Mouse (Mus musculus) heart, embryonic 16.5 days (tissue): ENCODE results near the gene Fhod1. TPM values are rescaled to one million over a fixed set of nuclear protein-coding genes. Genes with fewer than 3 reads are reported as not detected.

Experiments
- ATAC-seq: fragments of 200-750 bp; cut with Nextera tagmentation; replicated peaks from 2 replicates; pipeline ENCODE4 v1.8.0; 2017; ENCODE audit warnings: moderate number of reproducible peaks; ENCODE audit not compliant: insufficient read depth, low FRiP score; ENCODE audit errors: extremely low read depth
- H3K27ac ChIP-seq: fragments of 300-500 bp; sonication (generic); 2 replicates; pipeline ENCODE4 v1.5.1; 2014; ENCODE audit warnings: mild to moderate bottlenecking, low read length, control low read depth, moderate library complexity
- H3K27me3 ChIP-seq: fragments of 300-500 bp; sonication (generic); 2 replicates; pipeline ENCODE4 v1.6.1; 2014; ENCODE audit warnings: low read length, mixed read lengths; ENCODE audit not compliant: control insufficient read depth, insufficient read depth
- H3K36me3 ChIP-seq: fragments of 300-500 bp; sonication (generic); 2 replicates; pipeline ENCODE4 v1.6.1; 2014; ENCODE audit not compliant: control insufficient read depth, insufficient read depth
- H3K4me1 ChIP-seq: fragments of 300-500 bp; sonication (generic); 2 replicates; pipeline ENCODE4 v1.6.1; 2014; ENCODE audit warnings: low read length, mixed read lengths; ENCODE audit not compliant: control insufficient read depth, insufficient read depth
- H3K4me2 ChIP-seq: fragments of 300-500 bp; sonication (generic); 2 replicates; pipeline ENCODE4 v1.6.1; 2014; ENCODE audit warnings: low read depth, mild to moderate bottlenecking, control low read depth, low read length
- H3K4me3 ChIP-seq: fragments of 300-500 bp; sonication (generic); 2 replicates; pipeline ENCODE4 v1.5.1; 2014; ENCODE audit warnings: mild to moderate bottlenecking, control low read depth, low read length
- H3K9ac ChIP-seq: fragments of 300-500 bp; sonication (generic); 2 replicates; pipeline ENCODE4 v1.6.1; 2014; ENCODE audit warnings: low read length, control low read depth
- H3K9me3 ChIP-seq: fragments of 300-500 bp; sonication (generic); replicated peaks from 2 replicates; pipeline ENCODE4 v1.6.1; 2016; ENCODE audit warnings: low read length; ENCODE audit not compliant: control insufficient read depth
- WGBS: fragments of 180-500 bp; shearing (Covaris S2); extraction: QIAGEN DNeasy Blood & Tissue Kit; methylation state at CpG from one replicate; pipeline ENCODE4 v1.1.7; 2014; 5-methylcytosine and 5-hydroxymethylcytosine counted together
- microRNA counts: library from miRNA; unstranded; fragments of <30 nt; microRNA quantifications from one replicate; lab custom pipeline; 2016
- microRNA-seq: library from miRNA; unstranded; fragments of <30 nt; microRNA quantifications from one replicate; pipeline ENCODE4, GENCODE M21; 2017
- polyA plus RNA-seq: library from polyadenylated mRNA; unstranded; fragments of >200 nt; fragmentation: Nextera tagmentation; extraction: Ambion mirVana; gene quantifications from 2 replicates; pipeline ENCODE4 v1.2.1, GENCODE M21; 2015

Gene Fhod1
- polyA plus RNA-seq, 1 experiment from 2014 or later: 1.1 TPM

GRCm38 (mm10) chr8:105281821-105282220 is 65.9 kb downstream of the Fhod1 start:
- H3K9ac ChIP-seq: no peak overlapping the region
- H3K36me3 ChIP-seq: no peaks in the 10 kb centered on the region
- H3K4me2 ChIP-seq: no peak overlapping the region
- no peak overlapping the region for H3K4me3 ChIP-seq
- 79% methylated on average over 12 of the region's 12 CpGs for WGBS
- no peak for ATAC-seq
- no peaks in the 10 kb centered on the region for H3K4me1 ChIP-seq
- no peaks in the 10 kb centered on the region for H3K9me3 ChIP-seq
- H3K27ac ChIP-seq: no peak overlapping the region
- H3K27me3 ChIP-seq: peaks cover 20% of the 10 kb centered on the region

- H3K4me1 ChIP-seq: peaks cover 6% of the 10 kb centered on the region
- no peaks in the 10 kb centered on the region for H3K36me3 ChIP-seq
- H3K4me3 ChIP-seq: no peak overlapping the region
- ATAC-seq: no peak
- H3K9me3 ChIP-seq: no peaks in the 10 kb centered on the region
- H3K27ac ChIP-seq: no peak overlapping the region
- H3K4me2 ChIP-seq: no peak overlapping the region
- H3K9ac ChIP-seq: no peak overlapping the region
- H3K27me3 ChIP-seq: peaks cover 28% of the 10 kb centered on the region
- whole genome bisulfite sequencing: 73% methylated on average over 3 of the region's 3 CpGs
Observed at GRCm38 (mm10) chr8:105280567-105280966, 67.2 kb downstream of the Fhod1 start.

MicroRNAs encoded within 50 kb of the gene (microRNA counts, 519-probe panel; counts per million panel counts)
- microRNA mmu-miR-328 (lab: Ali Mortazavi, UCI): 2,413 counts per million, percentile 54 among the panel's probes with 10 or more counts

Small RNA genes lying within 50 kb of the gene (microRNA-seq; reads per million reads assigned to microRNA genes)
- gene Gm27320: not detected
- gene Mir328: 412 reads per million, percentile 71 among the genes with 10 or more reads in this experiment

Other genes with a start within 250 kb of the Fhod1 start
- not detected in 2 replicates for gene Ces4a, start 216.2 kb downstream of the Fhod1 start, polyA plus RNA-seq
- 38.7 and 48.5 TPM in 2 replicates for gene Cbfb, start 177.3 kb downstream of the Fhod1 start, polyA plus RNA-seq
- gene D230025D16Rik, start 122.8 kb downstream of the Fhod1 start, polyA plus RNA-seq: 20.8 and 22.5 TPM in 2 replicates
- gene B3gnt9, start 92.8 kb downstream of the Fhod1 start, polyA plus RNA-seq: 12.7 and 13.1 TPM in 2 replicates
- 20.3 and 25.4 TPM in 2 replicates for gene Tradd, start 83.3 kb downstream of the Fhod1 start, polyA plus RNA-seq
- gene Fbxl8, start 83.3 kb downstream of the Fhod1 start, polyA plus RNA-seq: 4.5 and 5.0 TPM in 2 replicates
- 0.27 and 0.29 TPM in 2 replicates for gene Hsf4, start 78.2 kb downstream of the Fhod1 start, polyA plus RNA-seq
- gene Nol3, start 71.8 kb downstream of the Fhod1 start, polyA plus RNA-seq: 5.2 and 5.8 TPM in 2 replicates
- 5.4 and 6.7 TPM in 2 replicates for gene 4931428F04Rik, start 58.1 kb downstream of the Fhod1 start, polyA plus RNA-seq
- 14.6 and 14.9 TPM in 2 replicates for gene Exoc3l, start 51.9 kb downstream of the Fhod1 start, polyA plus RNA-seq
- gene E2f4, start 50.3 kb downstream of the Fhod1 start, polyA plus RNA-seq: 50.8 and 61.1 TPM in 2 replicates
- gene Elmo3, start 42.4 kb downstream of the Fhod1 start, polyA plus RNA-seq: 4.1 and 5.1 TPM in 2 replicates
- gene Lrrc29, start 21.7 kb downstream of the Fhod1 start, polyA plus RNA-seq: 0.80 and 0.84 TPM in 2 replicates
- gene Tmem208, start 21.6 kb downstream of the Fhod1 start, polyA plus RNA-seq: 82.1 and 84.2 TPM in 2 replicates
- 1.1 and 1.4 TPM in 2 replicates for gene Slc9a5, start 890 bp upstream of the Fhod1 start, polyA plus RNA-seq
- 0.18 and 0.21 TPM in 2 replicates for gene Plekhg4, start 25.3 kb upstream of the Fhod1 start, polyA plus RNA-seq
- gene Kctd19, start 65.5 kb upstream of the Fhod1 start, polyA plus RNA-seq: 0.07 TPM in 1 of 2 replicates, not detected in the other
- gene Lrrc36, start 65.6 kb upstream of the Fhod1 start, polyA plus RNA-seq: 0.37 and 0.54 TPM in 2 replicates
- gene Tppp3, start 123.6 kb upstream of the Fhod1 start, polyA plus RNA-seq: 38.7 and 40.0 TPM in 2 replicates
- gene Zdhhc1, start 148.9 kb upstream of the Fhod1 start, polyA plus RNA-seq: 26.3 and 31.3 TPM in 2 replicates
- 0.24 and 0.25 TPM in 2 replicates for gene Hsd11b2, start 170.8 kb upstream of the Fhod1 start, polyA plus RNA-seq
- 62.4 and 63.7 TPM in 2 replicates for gene Atp6v0d1, start 218.1 kb upstream of the Fhod1 start, polyA plus RNA-seq